Mouse (Mus musculus): ENCODE data around the gene Chmp6. TPM values are rescaled to one million over a fixed set of nuclear protein-coding genes. Genes with fewer than 3 reads are reported as not detected.
A peak's percentile ranks its signal among the peaks of the same experiment; 100 is the strongest.

Chmp6 gene
- total and polyA plus RNA-seq, 3 experiments = 25.9 to 30.1 (median 26.8) TPM

GRCm38 (mm10) chr11:119942727-119943427 lies 29.6 kb downstream of the Chmp6 start, which contains the start of gene Baiap2:
Baiap2 (plus strand) TSS chr11:119942763.
- intact Hi-C loops (cut with DNase I) = loop anchor here (2.0 kb wide), 1 partner anchor 48 kb away; no protein-coding TSS in a partner anchor
- H3K36me3 ChIP-seq (ENCODE audit: control insufficient read depth, insufficient read depth, low read length) = no peaks in the 10 kb centered on the region
- peaks cover 2% of the 10 kb centered on the region; the same call in 1 of the 2 replicates for H3K79me2 ChIP-seq (replicated peaks; ENCODE audit: control insufficient read depth, insufficient read depth, low read length)
- peak within 1 kb of the TSS; percentile 85 for H3K27ac ChIP-seq
- DNase-seq = peak; percentile 97 to 99
- TF ChIP-seq CTCF (IDR thresholded peaks at IDR 0.05) = peak; percentile 21
- peak; percentile 99 for TF ChIP-seq POLR2A (IDR thresholded peaks at IDR 0.05; ENCODE audit: insufficient read depth, low read depth, low read length)
- TF ChIP-seq EP300 (IDR thresholded peaks at IDR 0.05; ENCODE audit: insufficient read depth, low read depth, low read length) = 0 out of 2 replicates have a peak, but pooled peaks have one; percentile 24
- peak within 1 kb of the TSS; percentile 88 for H3K4me3 ChIP-seq
- whole genome bisulfite sequencing = 2% methylated on average over 70 of the region's 79 CpGs
- peaks cover 19% of the 10 kb centered on the region for H3K4me1 ChIP-seq (ENCODE audit: control insufficient read depth, insufficient read depth, low read length)
- H3K27me3 ChIP-seq (ENCODE audit: control insufficient read depth, insufficient read depth, low read length) = no peaks in the 10 kb centered on the region
- peak within 1 kb of the TSS; percentile 83 for H3K9ac ChIP-seq (ENCODE audit: low read depth, low read length)

DNA sequence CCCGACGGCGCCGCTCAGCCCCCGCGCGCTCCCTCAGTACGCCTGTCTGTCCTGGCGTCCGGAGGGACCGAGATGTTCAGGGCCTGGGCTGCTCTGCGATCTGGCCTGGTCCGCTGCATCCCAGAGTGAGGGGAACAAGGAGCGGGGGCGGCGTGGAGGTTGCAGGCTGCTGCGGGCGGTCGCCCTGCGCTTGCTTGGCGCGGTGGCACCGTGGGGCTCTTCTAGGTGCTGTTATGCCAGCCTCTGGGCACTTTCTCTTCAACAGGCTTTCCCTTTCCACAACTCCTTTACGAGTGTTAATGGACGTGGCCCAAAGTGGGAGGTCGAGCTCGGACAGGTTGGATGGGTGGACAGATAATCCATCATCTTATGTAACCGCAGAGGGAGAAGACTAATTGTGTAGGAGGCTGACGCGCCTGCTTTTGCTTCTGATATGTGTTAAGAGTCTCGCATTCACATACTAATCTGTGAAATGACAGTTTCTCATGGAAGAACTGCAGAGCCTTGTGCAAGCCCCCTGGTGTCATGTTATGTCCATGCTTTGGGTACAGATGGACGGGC lies 30.3 kb downstream of the Chmp6 start:
- 9% methylated on average over 32 of the region's 32 CpGs for WGBS
- intact Hi-C loops (cut with DNase I) = loop anchor here (2.0 kb wide), 1 partner anchor 47 kb away; no protein-coding TSS in a partner anchor

DNA sequence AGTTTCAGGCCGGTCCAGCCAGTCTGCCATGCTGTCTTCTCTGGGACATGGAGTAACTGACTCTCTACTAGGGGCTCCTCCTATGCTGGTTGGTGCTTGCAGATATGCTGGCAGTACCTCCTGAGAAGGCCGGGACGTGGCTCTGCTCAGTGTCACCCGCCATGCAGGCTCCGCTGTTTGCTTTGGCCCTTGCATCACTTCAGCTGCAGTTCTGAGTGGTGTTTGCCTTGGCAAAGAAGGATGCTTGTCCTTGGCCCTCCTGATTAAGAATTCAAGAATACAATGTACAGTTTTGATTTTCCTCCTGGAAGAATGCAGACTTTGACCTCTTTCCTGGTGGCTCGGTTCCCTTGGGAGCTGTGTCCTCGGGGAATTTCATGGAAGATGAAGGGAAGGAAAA lies 32.1 kb downstream of the Chmp6 start:
- H3K79me2 ChIP-seq (replicated peaks; ENCODE audit: control insufficient read depth, insufficient read depth, low read length) = peaks cover 2% of the 10 kb centered on the region; the same call in 1 of the 2 replicates
- TF ChIP-seq CTCF (IDR thresholded peaks at IDR 0.05) (no peak), POLR2A (IDR thresholded peaks at IDR 0.05; ENCODE audit: insufficient read depth, low read depth, low read length) (no peak), EP300 (IDR thresholded peaks at IDR 0.05; ENCODE audit: insufficient read depth, low read depth, low read length) (peak; percentile 47; the same call in 1 of the 2 replicates)
- H3K36me3 ChIP-seq (ENCODE audit: control insufficient read depth, insufficient read depth, low read length) = no peaks in the 10 kb centered on the region
- H3K4me1 ChIP-seq (ENCODE audit: control insufficient read depth, insufficient read depth, low read length) = peaks cover 28% of the 10 kb centered on the region
- H3K27me3 ChIP-seq (ENCODE audit: control insufficient read depth, insufficient read depth, low read length) = no peaks in the 10 kb centered on the region
- H3K9ac ChIP-seq (ENCODE audit: low read depth, low read length) = no peak overlapping the region
- DNase-seq = peak; percentile 44 to 69
- H3K27ac ChIP-seq = no peak overlapping the region
- intact Hi-C loops (cut with DNase I) = no loop called here
- WGBS = 70% methylated on average over 7 of the region's 7 CpGs
- H3K4me3 ChIP-seq = no peak overlapping the region

More for the DNA sequence above, 30.3 kb downstream of the Chmp6 start:
- Histone ChIP-seq H3K36me3 (ENCODE audit: control insufficient read depth, insufficient read depth, low read length) (no peaks in the 10 kb centered on the region), H3K79me2 (replicated peaks; ENCODE audit: control insufficient read depth, insufficient read depth, low read length) (peaks cover 2% of the 10 kb centered on the region; the same call in 1 of the 2 replicates), H3K9ac (ENCODE audit: low read depth, low read length) (peak overlapping the region; percentile 83), H3K4me1 (ENCODE audit: control insufficient read depth, insufficient read depth, low read length) (peaks cover 23% of the 10 kb centered on the region), H3K27ac (peak overlapping the region; percentile 85), H3K27me3 (ENCODE audit: control insufficient read depth, insufficient read depth, low read length) (no peaks in the 10 kb centered on the region), H3K4me3 (peak overlapping the region; percentile 74)
- no peak for TF ChIP-seq POLR2A (IDR thresholded peaks at IDR 0.05; ENCODE audit: insufficient read depth, low read depth, low read length)
- peak; percentile 27 for TF ChIP-seq CTCF (IDR thresholded peaks at IDR 0.05)
- TF ChIP-seq EP300 (IDR thresholded peaks at IDR 0.05; ENCODE audit: insufficient read depth, low read depth, low read length) = no peak
- no peak for DNase-seq

DNA sequence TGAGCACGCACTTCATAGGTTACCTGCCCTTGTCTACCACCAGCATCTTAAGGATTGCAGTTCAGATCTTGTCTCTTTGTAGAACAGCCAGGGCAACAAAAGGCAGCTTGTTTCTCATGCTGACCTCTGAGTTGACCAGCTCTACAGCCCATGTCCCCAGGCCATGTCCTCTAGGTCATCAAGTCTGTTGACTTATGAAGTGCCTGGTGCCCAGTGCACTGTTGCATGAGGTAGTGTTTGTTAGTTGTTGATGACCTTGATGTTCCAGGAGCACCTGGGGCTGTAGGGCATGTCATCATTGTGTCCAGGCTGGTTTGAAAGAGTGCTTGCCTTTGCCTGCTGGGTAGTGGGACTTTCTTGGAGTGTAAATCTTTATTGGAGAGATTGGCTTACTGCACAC lies 34.2 kb downstream of the Chmp6 start:
- no peak overlapping the region for H3K9ac ChIP-seq (ENCODE audit: low read depth, low read length)
- no peak overlapping the region for H3K4me3 ChIP-seq
- H3K27me3 ChIP-seq (ENCODE audit: control insufficient read depth, insufficient read depth, low read length) = no peaks in the 10 kb centered on the region
- no peaks in the 10 kb centered on the region for H3K36me3 ChIP-seq (ENCODE audit: control insufficient read depth, insufficient read depth, low read length)
- no peak for TF ChIP-seq EP300 (IDR thresholded peaks at IDR 0.05; ENCODE audit: insufficient read depth, low read depth, low read length)
- no peak for TF ChIP-seq POLR2A (IDR thresholded peaks at IDR 0.05; ENCODE audit: insufficient read depth, low read depth, low read length)
- no peak for TF ChIP-seq CTCF (IDR thresholded peaks at IDR 0.05)
- H3K79me2 ChIP-seq (replicated peaks; ENCODE audit: control insufficient read depth, insufficient read depth, low read length) = peaks cover 2% of the 10 kb centered on the region; the same call in 1 of the 2 replicates
- DNase-seq = no peak
- H3K27ac ChIP-seq = no peak overlapping the region
- 100% methylated on average over 1 of the region's 1 CpGs for WGBS
- intact Hi-C loops (cut with DNase I) = no loop called here
- peaks cover 37% of the 10 kb centered on the region for H3K4me1 ChIP-seq (ENCODE audit: control insufficient read depth, insufficient read depth, low read length)

- TF ChIP-seq CTCF (IDR thresholded peaks at IDR 0.05) (peak; percentile 39), POLR2A (IDR thresholded peaks at IDR 0.05; ENCODE audit: insufficient read depth, low read depth, low read length) (no peak)
- Histone ChIP-seq H3K27ac (no peak overlapping the region; the same call in 1 of the 2 replicates), H3K36me3 (ENCODE audit: control insufficient read depth, insufficient read depth, low read length) (no peaks in the 10 kb centered on the region), H3K4me3 (no peak overlapping the region), H3K27me3 (ENCODE audit: control insufficient read depth, insufficient read depth, low read length) (no peaks in the 10 kb centered on the region), H3K9ac (ENCODE audit: low read depth, low read length) (no peak overlapping the region), H3K79me2 (replicated peaks; ENCODE audit: control insufficient read depth, insufficient read depth, low read length) (peaks cover 2% of the 10 kb centered on the region; the same call in 1 of the 2 replicates), H3K4me1 (ENCODE audit: control insufficient read depth, insufficient read depth, low read length) (peaks cover 41% of the 10 kb centered on the region)
- no peak for DNase-seq
- 64% methylated on average over 2 of the region's 2 CpGs for WGBS
- intact Hi-C loops (cut with DNase I) = no loop called here
Observed at GRCm38 (mm10) chr11:119947897-119948296, 34.7 kb downstream of the Chmp6 start.
